Mouse (Mus musculus) bone marrow, adult 2 months (tissue): ENCODE measurements at regions not wholly inside any gene's neighbourhood (a gene's known extent, or its start where the extent isn't known, plus 50 kb on each side); places are given as distances from the start of the nearest gene placed in this dataset.

Source experiments
- CTCF ChIP-seq: fragments of 200-500 bp; IDR thresholded peaks from 2 replicates; pipeline ENCODE4 v1.5.1; 2011; ENCODE audit warnings: low read length, control low read depth; ENCODE audit not compliant: control insufficient read depth, insufficient read depth
- POLR2A ChIP-seq: fragments of 200-500 bp; IDR thresholded peaks from 2 replicates; pipeline ENCODE4 v1.6.1; 2011; ENCODE audit warnings: low read depth, mild to moderate bottlenecking, control low read depth, low read length, borderline replicate concordance; ENCODE audit not compliant: control insufficient read depth

- TF ChIP-seq CTCF: no peak
- TF ChIP-seq POLR2A: no peak
Observed at GRCm38 (mm10) chr8:8907478-8908165, 217.3 kb upstream of the Arglu1 start.
